Comparison of ENCODE assay signal across 26 mouse cellular contexts in the genomic region with DNA sequence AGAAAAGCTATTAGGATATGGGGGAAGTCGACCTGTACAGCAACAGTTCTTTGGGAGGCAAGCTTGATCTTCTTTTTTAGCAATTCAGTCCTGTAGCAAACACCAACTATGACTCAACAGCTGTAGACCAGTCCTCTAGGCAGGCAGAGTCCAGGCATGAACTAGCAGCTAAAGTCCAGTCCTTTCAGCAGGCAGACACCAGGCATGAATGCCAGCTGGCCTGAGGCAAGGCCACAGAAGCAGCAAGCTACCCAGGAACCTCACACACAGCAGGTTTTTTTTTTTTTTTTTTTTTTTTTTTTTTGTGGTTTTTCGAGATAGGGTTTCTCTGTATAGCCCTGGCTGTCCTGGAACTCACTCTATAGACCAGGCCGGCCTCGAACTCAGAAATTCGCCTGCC. TPM values are rescaled to one million over a fixed set of nuclear protein-coding genes. Genes with fewer than 3 reads are reported as not detected.
DNase-seq lines count a peak whose midpoint lies in the region; ATAC-seq and TF ChIP-seq lines count a peak whose summit lies in the region.
"Had no signal": no experiment of that assay in that cellular context is flagged by ENCODE, and none has a peak within 500 bp of the region (broad histone marks: within the 10 kb centered on the region; RNA-seq: fewer than 3 reads in every experiment).

No protein-coding gene starts in this region.

- H3K27me3 ChIP-seq in kidney, adult 2 months (replicated peaks; ENCODE audit: control insufficient read depth, insufficient read depth, low read length), result no peaks in the 10 kb centered on the region
- H3K27me3 ChIP-seq in liver, postnatal 0 days (ENCODE audit: insufficient read depth, low read length), result no peaks in the 10 kb centered on the region
- H3K27me3 ChIP-seq: forebrain, embryonic 13.5 days; heart, embryonic 12.5 days; heart, embryonic 15.5 days; hindbrain, embryonic 13.5 days; intestine, embryonic 15.5 days; Patski had no signal

- H3K4me1 ChIP-seq in kidney, adult 2 months (ENCODE audit: control insufficient read depth, insufficient read depth, low read length), result no peaks in the 10 kb centered on the region
- H3K4me1 ChIP-seq in liver, postnatal 0 days (ENCODE audit: insufficient read depth), result no peaks in the 10 kb centered on the region
- H3K4me1 ChIP-seq: forebrain, embryonic 10.5 days; forebrain, embryonic 13.5 days; heart, embryonic 12.5 days; heart, embryonic 15.5 days; hindbrain, embryonic 10.5 days; hindbrain, embryonic 13.5 days; intestine, embryonic 15.5 days had no signal

- no peak for TF ChIP-seq EP300 in liver, postnatal 0 days (IDR thresholded peaks at IDR 0.05; ENCODE audit: low read depth)

- H3K9ac ChIP-seq in liver, postnatal 0 days (replicated peaks), result no peak overlapping the region
- H3K9ac ChIP-seq: forebrain, embryonic 13.5 days; heart, embryonic 12.5 days; heart, embryonic 15.5 days; hindbrain, embryonic 13.5 days; intestine, embryonic 15.5 days had no signal

- H3K27ac ChIP-seq in kidney, adult 2 months (ENCODE audit: insufficient read depth, low read depth, low read length), result no peak overlapping the region
- H3K27ac ChIP-seq in liver, postnatal 0 days (ENCODE audit: low read depth), result no peak overlapping the region
- H3K27ac ChIP-seq: forebrain, embryonic 10.5 days; forebrain, embryonic 13.5 days; heart, embryonic 15.5 days; hindbrain, embryonic 10.5 days; hindbrain, embryonic 13.5 days; intestine, embryonic 15.5 days had no signal

- H3K4me2 ChIP-seq in liver, postnatal 0 days (ENCODE audit: low read depth, low read length), result no peak overlapping the region
- H3K4me2 ChIP-seq: forebrain, embryonic 13.5 days; heart, embryonic 12.5 days; heart, embryonic 15.5 days; hindbrain, embryonic 13.5 days; intestine, embryonic 15.5 days had no signal

- H3K4me3 ChIP-seq in kidney, adult 2 months (ENCODE audit: insufficient read depth, low read depth, low read length), result no peak overlapping the region
- H3K4me3 ChIP-seq in liver, postnatal 0 days (ENCODE audit: low read depth, low read length), result no peak overlapping the region
- H3K4me3 ChIP-seq: forebrain, embryonic 10.5 days; forebrain, embryonic 13.5 days; heart, embryonic 12.5 days; heart, embryonic 15.5 days; hindbrain, embryonic 10.5 days; hindbrain, embryonic 13.5 days; intestine, embryonic 15.5 days had no signal

- no peaks in the 10 kb centered on the region for H3K9me3 ChIP-seq in liver, postnatal 0 days (ENCODE audit: low read length)
- H3K9me3 ChIP-seq: forebrain, embryonic 10.5 days; forebrain, embryonic 13.5 days; heart, embryonic 12.5 days; heart, embryonic 15.5 days; hindbrain, embryonic 10.5 days; hindbrain, embryonic 13.5 days; intestine, embryonic 15.5 days had no signal

- peaks cover under 1% of the 10 kb centered on the region for H3K36me3 ChIP-seq in kidney, adult 2 months (ENCODE audit: control insufficient read depth, insufficient read depth, low read length)
- peaks cover 52% of the 10 kb centered on the region for H3K36me3 ChIP-seq in liver, postnatal 0 days (replicated peaks; ENCODE audit: insufficient read depth, low read length)

- peak; percentile 41; the same call in 1 of the 2 replicates for ATAC-seq in liver, postnatal 0 days
- ATAC-seq: CD4-positive, CD25-positive, alpha-beta regulatory T cell, adult 4 months; forebrain, embryonic 13.5 days; forebrain, embryonic 16.5 days; hindbrain, embryonic 16.5 days; intestine, embryonic 15.5 days; Patski had no signal

- DNase-seq in adrenal gland, postnatal 14 days, result peak; percentile 32
- DNase-seq in adrenal gland, adult 18-20 months (ENCODE audit: low spot score in 2 of 2), result no peak
- peak; percentile 60 for DNase-seq in kidney, adult 2 months
- no peak for DNase-seq in kidney, adult 18-20 months
- no peak for DNase-seq in liver, postnatal 0 days
- no peak for DNase-seq in liver
- no peak for DNase-seq in cerebellum, postnatal 14 days
- DNase-seq: cerebellum, adult 11-12 months; cerebellum, adult 8-10 months; cerebellum, postnatal 10 days; gastrocnemius, postnatal 10 days; gastrocnemius, postnatal 36 days; heart, postnatal 10 days; heart, postnatal 36 days; kidney, adult 11 months had no signal

- TF ChIP-seq POLR2A in kidney, adult 2 months (IDR thresholded peaks at IDR 0.05; ENCODE audit: low read depth, low read length), result no peak

- WGBS in kidney, adult 2 months, result 87% methylated on average over 5 of the region's 5 CpGs
- WGBS in liver, postnatal 0 days (ENCODE audit: insufficient replicate concordance), result 84% methylated on average over 5 of the region's 5 CpGs

- no peak for TF ChIP-seq CTCF in kidney, adult 2 months (conservative IDR thresholded peaks at IDR 0.05; ENCODE audit: insufficient read depth, insufficient read length, low read depth, low read length)
- no peak for TF ChIP-seq CTCF in liver, postnatal 0 days (IDR thresholded peaks at IDR 0.05; ENCODE audit: low read depth)

RNA-seq across cellular contexts. Expression of a gene that starts 12.1 kb away (rescaled TPM):
- total RNA-seq in adrenal gland, postnatal 14 days (2021), result 13.8 and 15.3 TPM in 2 replicates
- total RNA-seq in adrenal gland, adult 18-20 months (2021), result 1 to 10 TPM; 5.2 to 7.3 TPM
- 4.0 and 4.4 TPM in 2 replicates for polyA plus RNA-seq in kidney, adult 2 months (2012; rRNA removed)
- polyA plus RNA-seq in liver, postnatal 0 days (2015; fragmentation: Nextera tagmentation; extraction: Ambion mirVana), result 4.5 and 5.3 TPM in 2 replicates

Comparison
In these comparisons a context has a peak if more than half of its experiments do, and no peak if none do; other contexts are left out.
1. DNase-seq: peak in adrenal gland, postnatal 14 days (single experiment) and kidney, adult 2 months (single experiment); none in adrenal gland, adult 18-20 months (0 of 2), kidney, adult 18-20 months (single experiment), liver, postnatal 0 days (single experiment), liver (single experiment) and cerebellum, postnatal 14 days (0 of 2).